Mouse (Mus musculus) left cerebral cortex, postnatal 10 days (tissue): ENCODE measurements around the gene Fam229a. TPM values are rescaled to one million over a fixed set of nuclear protein-coding genes. Genes with fewer than 3 reads are reported as not detected.
"Not testable (repeated sequence)": the region's sequence is repeated elsewhere in the genome, so short reads cannot be mapped to it uniquely, and the experiment has no call there.

Source experiments
- DNase-seq, 2 experiments: peaks; one replicate each; pipeline ENCODE4 v3.0.0; 2021 to 2022; ENCODE audit warnings: low spot score in 2 of 2, mixed read lengths in 1 of 2; ENCODE audit errors: extremely low spot score in 1 of 2
- intact Hi-C: fragments of 180-260 bp; cut with DNase I; formaldehyde crosslinking; loops from one replicate; pipeline ENCODE4 v1.15.1; 2025
- total RNA-seq, 2 experiments: library from RNA; stranded (reverse); gene quantifications; 2 replicates each; pipeline ENCODE4 v1.2.3; 2021

Fam229a gene
- 1 to 10 TPM in 1 of 2 experiments, not detected in 1; 1.8 TPM for total RNA-seq

GRCm38 (mm10) chr4:129490972-129491880, at the start of gene Fam229a, which contains the start of gene Tssk3:
Gene Fam229a (plus strand): TSS chr4:129491190.
Gene Tssk3 (minus strand): TSS chr4:129491022.
- intact Hi-C loops: no loop called here
- DNase-seq: peak in 1 of 2 experiments; percentile 66

GRCm38 (mm10) chr4:129447360-129447759, 43.6 kb upstream of the Fam229a start:
- DNase-seq: no peak
- intact Hi-C loops: no loop called here

GRCm38 (mm10) chr4:129447778-129448563, 43.0 kb upstream of the Fam229a start:
- no peak for DNase-seq

GRCm38 (mm10) chr4:129448713-129449112, 42.3 kb upstream of the Fam229a start:
- DNase-seq: no peak
- intact Hi-C loops: no loop called here

More at GRCm38 (mm10) chr4:129447778-129448563, 43.0 kb upstream of the Fam229a start:
- intact Hi-C loops: no loop called here

- intact Hi-C loops: no loop called here
- DNase-seq: no peak
Observed at GRCm38 (mm10) chr4:129450851-129451250, 40.1 kb upstream of the Fam229a start.

- intact Hi-C loops: no loop called here
- no peak for DNase-seq
Observed at GRCm38 (mm10) chr4:129451471-129452169, 39.4 kb upstream of the Fam229a start.

- peak; percentile 54 to 80 for DNase-seq
- intact Hi-C loops: loop anchor here (2.0 to 5.0 kb wide), 2 partner anchors 104 to 248 kb away; no protein-coding TSS in a partner anchor
Observed at GRCm38 (mm10) chr4:129455265-129455664, 35.7 kb upstream of the Fam229a start.

- intact Hi-C loops: loop anchor here (5.0 kb wide), 1 partner anchor 249 kb away; no protein-coding TSS in a partner anchor
- DNase-seq: no peak
Observed at GRCm38 (mm10) chr4:129456126-129456525, 34.9 kb upstream of the Fam229a start.

- intact Hi-C loops: loop anchor here (5.0 kb wide), 1 partner anchor 250 kb away; no protein-coding TSS in a partner anchor
- not testable (repeated sequence) for DNase-seq
Observed at GRCm38 (mm10) chr4:129457311-129457710, 33.7 kb upstream of the Fam229a start.

GRCm38 (mm10) chr4:129459726-129460125, 31.3 kb upstream of the Fam229a start:
- intact Hi-C loops: loop anchor here (5.0 kb wide), 1 partner anchor 252 kb away; no protein-coding TSS in a partner anchor
- no peak for DNase-seq

- intact Hi-C loops: no loop called here
- DNase-seq: no peak
Observed at GRCm38 (mm10) chr4:129460827-129461182, 30.2 kb upstream of the Fam229a start.

- peak; percentile 99 to 100 for DNase-seq
- intact Hi-C loops: no loop called here
Observed at GRCm38 (mm10) chr4:129461183-129461960, 29.6 kb upstream of the Fam229a start, which contains the start of gene Bsdc1. Gene Bsdc1 (plus strand): TSS chr4:129461581.

- no peak for DNase-seq
- intact Hi-C loops: no loop called here
Observed at GRCm38 (mm10) chr4:129462118-129462517, 28.9 kb upstream of the Fam229a start.

GRCm38 (mm10) chr4:129463097-129464059, 27.6 kb upstream of the Fam229a start:
- intact Hi-C loops: no loop called here

GRCm38 (mm10) chr4:129464286-129464815, 26.6 kb upstream of the Fam229a start:
- DNase-seq: no peak
- intact Hi-C loops: no loop called here

More at GRCm38 (mm10) chr4:129463097-129464059, 27.6 kb upstream of the Fam229a start:
- DNase-seq: no peak

GRCm38 (mm10) chr4:129476047-129476446, 14.9 kb upstream of the Fam229a start:
- intact Hi-C loops: no loop called here
- no peak for DNase-seq

- intact Hi-C loops: no loop called here
- DNase-seq: no peak
Observed at GRCm38 (mm10) chr4:129479863-129480262, 11.1 kb upstream of the Fam229a start.
